Mouse (Mus musculus) midbrain, embryonic 12.5 days (tissue): Measurements from ENCODE around the gene BC052040. TPM values are rescaled to one million over a fixed set of nuclear protein-coding genes. Genes with fewer than 3 reads are reported as not detected.
A peak's percentile ranks its signal among the peaks of the same experiment; 100 is the strongest.

ENCODE experiments used
- ATAC-seq: fragments of 200-750 bp; cut with Nextera tagmentation; 2 replicates; pipeline ENCODE4 v1.8.0; 2017; ENCODE audit warnings: low read depth, moderate TSS enrichment, moderate library complexity; ENCODE audit not compliant: low FRiP score
- H3K27ac ChIP-seq: fragments of 300-500 bp; sonication (generic); replicated peaks from 2 replicates; pipeline ENCODE4 v1.5.1; 2016; ENCODE audit warnings: mild to moderate bottlenecking
- H3K27me3 ChIP-seq: fragments of 300-500 bp; sonication (generic); 2 replicates; pipeline ENCODE4 v1.6.1; 2016; ENCODE audit warnings: mild to moderate bottlenecking
- H3K36me3 ChIP-seq: fragments of 300-500 bp; sonication (generic); 2 replicates; pipeline ENCODE4 v1.6.1; 2016
- H3K4me1 ChIP-seq: fragments of 300-500 bp; sonication (generic); 2 replicates; pipeline ENCODE4 v1.6.1; 2016
- H3K4me2 ChIP-seq: fragments of 300-500 bp; sonication (generic); replicated peaks from 2 replicates; pipeline ENCODE4 v1.6.1; 2016; ENCODE audit warnings: mild to moderate bottlenecking, moderate library complexity
- H3K4me3 ChIP-seq: fragments of 300-500 bp; sonication (generic); 2 replicates; pipeline ENCODE4 v1.5.1; 2016; ENCODE audit warnings: mild to moderate bottlenecking
- H3K9ac ChIP-seq: fragments of 300-500 bp; sonication (generic); replicated peaks from 2 replicates; pipeline ENCODE4 v1.6.1; 2016; ENCODE audit warnings: mild to moderate bottlenecking, moderate library complexity
- H3K9me3 ChIP-seq: fragments of 300-500 bp; sonication (generic); 2 replicates; pipeline ENCODE4 v1.6.1; 2016; ENCODE audit warnings: mild to moderate bottlenecking
- WGBS: fragments of 180-500 bp; shearing (Covaris S2); methylation state at CpG from one replicate; pipeline ENCODE4 v1.1.7; 2016; 5-methylcytosine and 5-hydroxymethylcytosine counted together
- polyA plus RNA-seq: library from polyadenylated mRNA; unstranded; fragments of >200 nt; fragmentation: Nextera tagmentation; extraction: Ambion mirVana; gene quantifications from 2 replicates; pipeline ENCODE4 v1.2.1, GENCODE M21; 2016

The BC052040 gene
- polyA plus RNA-seq, 1 experiment from 2014 or later = 18.1 TPM

GRCm38 (mm10) chr2:115673054-115673660, 91.6 kb downstream of the BC052040 start:
- no peak overlapping the region for H3K4me3 ChIP-seq
- H3K36me3 ChIP-seq = no peaks in the 10 kb centered on the region
- no peak overlapping the region for H3K4me2 ChIP-seq
- H3K9me3 ChIP-seq = no peaks in the 10 kb centered on the region
- WGBS = 90% methylated on average over 7 of the region's 7 CpGs
- no peak overlapping the region for H3K27ac ChIP-seq
- H3K9ac ChIP-seq = no peak overlapping the region
- no peak for ATAC-seq
- H3K4me1 ChIP-seq = no peaks in the 10 kb centered on the region
- H3K27me3 ChIP-seq = no peaks in the 10 kb centered on the region

- Histone ChIP-seq H3K4me1 (no peaks in the 10 kb centered on the region), H3K9ac (no peak overlapping the region), H3K36me3 (no peaks in the 10 kb centered on the region), H3K27me3 (no peaks in the 10 kb centered on the region), H3K9me3 (no peaks in the 10 kb centered on the region), H3K27ac (no peak overlapping the region), H3K4me3 (no peak overlapping the region), H3K4me2 (no peak overlapping the region)
- 75% methylated on average over 5 of the region's 5 CpGs for WGBS
- ATAC-seq = no peak
Observed at GRCm38 (mm10) chr2:115678786-115679185, 97.3 kb downstream of the BC052040 start.

- no peak overlapping the region for H3K9ac ChIP-seq
- no peak for ATAC-seq
- H3K9me3 ChIP-seq = no peaks in the 10 kb centered on the region
- WGBS = 80% methylated on average over 3 of the region's 3 CpGs
- no peak overlapping the region for H3K27ac ChIP-seq
- no peaks in the 10 kb centered on the region for H3K36me3 ChIP-seq
- peaks cover 7% of the 10 kb centered on the region; the same call in 1 of the 2 replicates for H3K4me1 ChIP-seq
- no peak overlapping the region for H3K4me3 ChIP-seq
- H3K4me2 ChIP-seq = no peak overlapping the region
- H3K27me3 ChIP-seq = no peaks in the 10 kb centered on the region
Observed at GRCm38 (mm10) chr2:115685250-115685649, 103.7 kb downstream of the BC052040 start.

GRCm38 (mm10) chr2:115687612-115688011, 106.1 kb downstream of the BC052040 start:
- no peak for ATAC-seq
- Histone ChIP-seq H3K4me3 (no peak overlapping the region), H3K9ac (no peak overlapping the region), H3K4me1 (peaks cover 7% of the 10 kb centered on the region; the same call in 1 of the 2 replicates), H3K27me3 (no peaks in the 10 kb centered on the region), H3K27ac (no peak overlapping the region), H3K9me3 (no peaks in the 10 kb centered on the region), H3K36me3 (no peaks in the 10 kb centered on the region), H3K4me2 (no peak overlapping the region)
- 94% methylated on average over 4 of the region's 4 CpGs for WGBS

- ATAC-seq = peak; percentile 56
- no peak overlapping the region for H3K27ac ChIP-seq
- H3K4me1 ChIP-seq = peaks cover 7% of the 10 kb centered on the region; the same call in 1 of the 2 replicates
- H3K9me3 ChIP-seq = no peaks in the 10 kb centered on the region
- H3K9ac ChIP-seq = no peak overlapping the region
- H3K36me3 ChIP-seq = no peaks in the 10 kb centered on the region
- no peak overlapping the region for H3K4me2 ChIP-seq
- H3K27me3 ChIP-seq = no peaks in the 10 kb centered on the region
- H3K4me3 ChIP-seq = no peak overlapping the region
- WGBS = 75% methylated on average over 6 of the region's 6 CpGs
Observed at GRCm38 (mm10) chr2:115688282-115688681, 106.8 kb downstream of the BC052040 start.

- Histone ChIP-seq H3K36me3 (no peaks in the 10 kb centered on the region), H3K9me3 (no peaks in the 10 kb centered on the region), H3K27me3 (no peaks in the 10 kb centered on the region), H3K4me2 (no peak overlapping the region), H3K27ac (no peak overlapping the region), H3K4me1 (no peaks in the 10 kb centered on the region), H3K9ac (no peak overlapping the region), H3K4me3 (no peak overlapping the region)
- ATAC-seq = no peak
- 61% methylated on average over 3 of the region's 3 CpGs for WGBS
Observed at GRCm38 (mm10) chr2:115693841-115694240, 112.3 kb downstream of the BC052040 start.

GRCm38 (mm10) chr2:115694386-115694785, 112.9 kb downstream of the BC052040 start:
- no peak for ATAC-seq

GRCm38 (mm10) chr2:115699032-115699431, 117.5 kb downstream of the BC052040 start:
- no peaks in the 10 kb centered on the region for H3K4me1 ChIP-seq
- H3K9me3 ChIP-seq = no peaks in the 10 kb centered on the region
- no peak overlapping the region for H3K27ac ChIP-seq
- WGBS = 92% methylated on average over 5 of the region's 5 CpGs
- H3K4me2 ChIP-seq = no peak overlapping the region
- no peaks in the 10 kb centered on the region for H3K27me3 ChIP-seq
- no peaks in the 10 kb centered on the region for H3K36me3 ChIP-seq
- H3K4me3 ChIP-seq = no peak overlapping the region
- ATAC-seq = no peak
- H3K9ac ChIP-seq = no peak overlapping the region

More at GRCm38 (mm10) chr2:115694386-115694785, 112.9 kb downstream of the BC052040 start:
- no peak overlapping the region for H3K4me2 ChIP-seq
- H3K27me3 ChIP-seq = no peaks in the 10 kb centered on the region
- H3K4me1 ChIP-seq = no peaks in the 10 kb centered on the region
- no peaks in the 10 kb centered on the region for H3K36me3 ChIP-seq
- H3K9me3 ChIP-seq = no peaks in the 10 kb centered on the region
- no peak overlapping the region for H3K27ac ChIP-seq
- no peak overlapping the region for H3K9ac ChIP-seq
- H3K4me3 ChIP-seq = no peak overlapping the region
- 85% methylated on average over 6 of the region's 6 CpGs for WGBS

- Histone ChIP-seq H3K9ac (no peak overlapping the region), H3K27ac (no peak overlapping the region), H3K9me3 (no peaks in the 10 kb centered on the region), H3K4me1 (0 out of 2 replicates have a peak, but pooled peaks cover 5% of the 10 kb centered on the region), H3K4me3 (no peak overlapping the region), H3K36me3 (no peaks in the 10 kb centered on the region), H3K4me2 (no peak overlapping the region), H3K27me3 (no peaks in the 10 kb centered on the region)
- WGBS = 79% methylated on average over 5 of the region's 5 CpGs
- ATAC-seq = no peak
Observed at GRCm38 (mm10) chr2:115702610-115703009, 121.1 kb downstream of the BC052040 start.

- ATAC-seq = no peak
- Histone ChIP-seq H3K27ac (no peak overlapping the region), H3K27me3 (no peaks in the 10 kb centered on the region), H3K9me3 (peaks cover 6% of the 10 kb centered on the region; the same call in 1 of the 2 replicates), H3K36me3 (no peaks in the 10 kb centered on the region), H3K4me2 (no peak overlapping the region), H3K9ac (no peak overlapping the region), H3K4me3 (no peak overlapping the region), H3K4me1 (peaks cover 6% of the 10 kb centered on the region; the same call in 1 of the 2 replicates)
- 78% methylated on average over 5 of the region's 5 CpGs for WGBS
Observed at GRCm38 (mm10) chr2:115717535-115717934, 136.0 kb downstream of the BC052040 start.

- Histone ChIP-seq H3K4me1 (peaks cover 6% of the 10 kb centered on the region; the same call in 1 of the 2 replicates), H3K9me3 (peaks cover 6% of the 10 kb centered on the region; the same call in 1 of the 2 replicates), H3K9ac (no peak overlapping the region), H3K27ac (no peak overlapping the region), H3K4me3 (no peak overlapping the region), H3K27me3 (no peaks in the 10 kb centered on the region), H3K4me2 (no peak overlapping the region), H3K36me3 (no peaks in the 10 kb centered on the region)
- WGBS = 97% methylated on average over 3 of the region's 3 CpGs
- ATAC-seq = no peak
Observed at GRCm38 (mm10) chr2:115717980-115718379, 136.5 kb downstream of the BC052040 start.

GRCm38 (mm10) chr2:115723452-115723851, 141.9 kb downstream of the BC052040 start:
- 15% methylated on average over 8 of the region's 8 CpGs for WGBS
- Histone ChIP-seq H3K4me3 (no peak overlapping the region), H3K4me1 (peaks cover 25% of the 10 kb centered on the region), H3K9me3 (peaks cover 6% of the 10 kb centered on the region; the same call in 1 of the 2 replicates), H3K4me2 (no peak overlapping the region), H3K27me3 (no peaks in the 10 kb centered on the region), H3K27ac (no peak overlapping the region), H3K36me3 (no peaks in the 10 kb centered on the region), H3K9ac (no peak overlapping the region)
- peak; percentile 45; the same call in 1 of the 2 replicates for ATAC-seq
